Mouse (Mus musculus): ENCODE measurements around the gene Clptm1.
A peak's percentile ranks its signal among the peaks of the same experiment; 100 is the strongest.
"Not testable (repeated sequence)": the region's sequence is repeated elsewhere in the genome, so short reads cannot be mapped to it uniquely, and the experiment has no call there.

The Clptm1 gene

GRCm38 (mm10) chr7:19691873-19692865, 27.3 kb upstream of the Clptm1 start, which contains the start of gene Apoc1:
Gene Apoc1 (minus strand): TSS chr7:19692660.
- DNase-seq: no peak

- DNase-seq: no peak
These were observed 26.6 kb upstream of the Clptm1 start for GRCm38 (mm10) chr7:19691434-19691833.

GRCm38 (mm10) chr7:19690845-19691244, 26.0 kb upstream of the Clptm1 start:
- no peak for DNase-seq

- DNase-seq: no peak
These were observed 23.8 kb upstream of the Clptm1 start for GRCm38 (mm10) chr7:19688611-19689010.

DNA sequence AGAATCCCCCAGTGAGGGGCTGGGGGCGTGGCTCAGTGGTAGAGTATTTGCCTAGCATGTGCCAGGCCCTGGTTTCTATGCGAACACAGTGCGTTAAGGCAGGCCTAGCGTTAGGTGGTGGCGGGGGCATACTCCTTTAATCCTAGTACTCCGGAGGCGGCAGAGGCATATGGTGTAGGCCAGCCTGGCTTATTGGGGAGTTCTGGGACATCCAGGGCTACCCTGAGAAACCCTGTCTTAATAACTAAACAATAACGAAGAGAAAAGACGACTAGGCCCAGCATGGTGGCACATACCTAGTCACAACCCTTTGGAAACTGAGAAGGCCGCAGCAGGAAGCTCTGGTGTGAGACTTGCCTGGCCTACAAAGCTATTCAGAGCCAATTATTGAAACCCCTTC, 23.3 kb upstream of the Clptm1 start:
- no peak for DNase-seq

- not testable (repeated sequence) for DNase-seq
These were observed 22.2 kb upstream of the Clptm1 start for GRCm38 (mm10) chr7:19686927-19687583.

- DNase-seq: no peak
These were observed 21.7 kb upstream of the Clptm1 start for GRCm38 (mm10) chr7:19686521-19686920.

DNA sequence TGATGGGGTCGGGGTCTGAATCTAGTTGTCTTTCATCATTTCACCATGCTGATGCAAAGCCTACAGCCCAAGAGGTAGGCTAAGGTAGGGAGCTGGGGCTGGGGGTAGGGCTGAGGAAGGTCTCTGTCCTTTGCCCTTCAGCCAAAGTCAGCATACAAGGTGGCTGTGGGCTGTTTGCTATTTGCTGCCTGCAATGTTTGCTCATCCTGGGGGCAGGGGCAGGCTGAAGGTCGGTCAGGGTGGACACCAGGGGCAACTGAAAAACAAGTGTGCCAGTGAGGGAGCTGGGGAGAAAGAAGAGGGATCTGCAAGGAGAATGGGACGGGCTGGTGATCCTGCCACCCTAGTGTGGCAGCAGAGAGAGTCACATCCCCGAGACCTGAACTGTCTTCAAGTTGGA, 20.5 kb upstream of the Clptm1 start:
- DNase-seq: no peak

DNA sequence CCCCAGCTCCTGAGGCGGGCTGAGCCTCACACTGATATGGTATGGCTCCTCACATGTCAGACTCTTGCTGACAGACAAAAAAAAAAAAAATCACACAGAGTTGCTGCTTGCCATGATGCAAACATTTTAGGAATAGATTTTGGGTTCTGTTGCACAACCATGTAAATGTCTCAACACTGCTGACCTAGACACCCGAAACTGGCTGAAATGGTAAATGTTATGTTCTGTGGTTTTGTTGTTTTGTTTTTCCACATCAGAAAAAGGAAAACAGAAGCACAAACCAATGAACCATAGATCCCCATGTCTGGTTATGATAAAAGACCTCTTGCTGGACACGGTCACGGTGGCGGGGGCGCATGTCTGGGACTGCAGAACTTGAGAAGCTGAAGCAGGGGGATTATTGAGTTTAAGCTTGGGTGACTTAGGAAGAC, 19.0 kb upstream of the Clptm1 start:
- no peak for DNase-seq

DNA sequence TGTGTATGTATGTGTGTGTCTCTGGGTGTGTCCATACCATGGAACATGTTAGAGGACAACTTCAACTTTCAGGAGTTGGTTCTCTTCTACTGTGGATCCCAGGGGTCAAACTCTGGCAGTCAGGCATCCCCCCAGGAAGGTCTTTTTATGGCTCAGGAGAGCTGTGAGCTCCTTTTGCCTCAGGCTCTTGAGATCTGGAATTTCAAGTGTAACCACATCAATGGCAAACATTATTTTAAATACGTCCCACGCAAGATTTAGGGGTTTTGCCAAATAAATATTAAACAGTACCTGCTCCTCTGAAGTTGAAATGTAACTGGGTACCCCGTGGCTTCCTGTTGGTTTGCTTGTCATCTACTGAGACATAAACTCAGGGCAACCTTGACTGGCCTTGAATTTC, 18.1 kb upstream of the Clptm1 start:
- DNase-seq: no peak

- DNase-seq: no peak
These were observed 16.4 kb upstream of the Clptm1 start, which contains the start of the genes Gm44805 and Apoc4 for GRCm38 (mm10) chr7:19681202-19681694. Gene Gm44805 (minus strand): TSS chr7:19681423. Gene Apoc4 (minus strand): TSS chr7:19681479.

DNA sequence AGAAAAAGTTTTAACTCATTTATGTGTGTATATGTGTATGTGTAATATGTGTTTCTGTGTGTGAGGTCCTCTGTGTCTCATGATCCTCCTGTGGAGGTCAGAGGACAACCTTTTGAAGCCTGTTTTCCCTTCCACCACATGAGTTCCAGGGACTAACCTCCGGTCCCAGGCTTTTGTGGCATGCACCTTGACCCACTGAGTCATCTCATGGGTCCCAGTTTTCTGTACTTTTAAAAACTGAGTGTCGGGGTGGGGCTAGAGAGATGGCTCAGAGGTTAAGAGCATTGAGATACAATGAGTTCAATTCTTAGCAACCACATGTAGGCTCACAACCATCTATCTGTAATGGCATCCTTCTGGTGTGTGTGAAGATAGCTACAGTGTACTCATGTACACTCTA, 15.9 kb upstream of the Clptm1 start:
- no peak for DNase-seq

DNA sequence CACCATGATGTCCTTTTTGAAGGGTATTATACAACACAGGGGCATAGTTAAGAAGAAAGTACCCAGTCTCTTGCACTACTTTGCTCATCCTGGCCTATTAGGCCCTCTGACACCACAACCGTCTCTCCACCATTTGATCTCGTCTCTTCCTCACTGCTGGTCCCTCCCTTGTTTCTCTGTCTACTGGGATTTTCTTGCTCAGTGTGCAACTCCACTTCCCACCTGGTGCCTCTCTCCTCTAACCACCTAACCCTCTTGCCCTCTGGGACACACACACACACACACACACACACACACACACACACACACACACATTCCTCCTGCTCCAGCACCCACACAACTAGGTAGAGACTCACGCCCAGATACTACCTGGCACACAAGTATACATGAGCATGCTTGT, 14.1 kb upstream of the Clptm1 start:
- no peak for DNase-seq

DNA sequence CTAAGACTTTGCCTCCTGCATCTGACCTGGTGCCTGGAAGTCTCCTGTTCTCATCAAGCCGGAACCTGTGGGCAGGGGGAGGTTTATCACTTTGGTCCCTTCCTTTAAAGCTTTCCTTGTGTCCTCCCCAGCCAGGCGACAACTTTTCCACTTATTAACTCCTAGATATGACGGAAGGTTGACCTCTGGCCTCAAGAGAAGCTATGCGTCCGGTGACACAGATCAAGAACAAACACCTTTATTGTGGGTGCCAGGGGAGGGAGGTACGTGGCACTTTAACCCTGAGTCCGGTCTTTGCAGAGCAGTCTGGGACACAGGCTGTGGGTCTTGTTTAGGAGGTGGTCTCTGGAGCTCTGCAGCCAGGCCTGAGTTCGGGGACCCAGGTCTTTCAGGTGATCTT, 13.0 kb upstream of the Clptm1 start, which contains the start of gene Apoc2:
Gene Apoc2 (minus strand): TSS at position 70 of the 400 bp plus-strand sequence.
- no peak for DNase-seq

- DNase-seq: no peak
These were observed 11.8 kb upstream of the Clptm1 start for GRCm38 (mm10) chr7:19676662-19677061.

GRCm38 (mm10) chr7:19675824-19676223, 11.0 kb upstream of the Clptm1 start:
- no peak for DNase-seq

- peak in 1 of 2 experiments; percentile 8 for DNase-seq
These were observed 8.4 kb upstream of the Clptm1 start for GRCm38 (mm10) chr7:19673083-19673699.

DNA sequence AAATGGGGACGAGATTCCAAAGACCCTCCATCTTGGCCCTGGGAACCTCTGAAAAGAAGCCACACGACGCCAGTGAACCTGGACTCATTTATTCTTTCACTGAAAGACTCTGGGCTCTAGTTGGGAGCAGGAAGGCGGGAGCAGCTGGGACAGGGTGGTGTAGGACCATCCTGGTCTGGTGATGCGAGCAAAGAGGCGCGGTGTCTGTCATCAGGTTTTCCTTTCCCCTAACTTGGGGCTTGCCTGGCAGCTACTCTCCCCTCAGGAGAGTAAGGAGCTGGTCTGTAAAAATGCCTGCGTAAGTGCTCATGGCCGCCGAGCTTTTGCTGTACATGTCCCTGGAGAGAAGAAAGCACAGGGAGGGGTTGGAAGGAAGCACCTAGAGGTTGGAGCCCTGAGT, 6.7 kb upstream of the Clptm1 start:
- no peak for DNase-seq

GRCm38 (mm10) chr7:19668947-19669721, 4.3 kb upstream of the Clptm1 start:
- peak; percentile 89 to 96 for DNase-seq

GRCm38 (mm10) chr7:19667434-19667833, 2.6 kb upstream of the Clptm1 start:
- no peak for DNase-seq

- no peak for DNase-seq
These were observed 1.9 kb upstream of the Clptm1 start for GRCm38 (mm10) chr7:19666750-19667149.

- DNase-seq: no peak
These were observed 328 bp downstream of the Clptm1 start for GRCm38 (mm10) chr7:19664455-19664954.
